Mouse (Mus musculus): ENCODE data around the gene Xlr3a. TPM values are rescaled to one million over a fixed set of nuclear protein-coding genes. Genes with fewer than 3 reads are reported as not detected.

The Xlr3a gene
- total RNA-seq, 2 experiments from 2014 or later = not detected

Other genes starting within 250 kb of the Xlr3a start
- 11.9 and 15.6 TPM in 2 replicates for gene Cetn2, start 178.7 kb downstream of the Xlr3a start, total RNA-seq (2015; ENCODE audit: low replicate concordance)
- gene Cetn2, start 178.7 kb downstream of the Xlr3a start, total RNA-seq (2017; ENCODE audit: low replicate concordance) = 19.0 and 27.2 TPM in 2 replicates
- gene Nsdhl, start 178.5 kb downstream of the Xlr3a start, total RNA-seq (2015; ENCODE audit: low replicate concordance) = 4.0 and 20.6 TPM in 2 replicates
- 4.0 and 4.8 TPM in 2 replicates for gene Nsdhl, start 178.5 kb downstream of the Xlr3a start, total RNA-seq (2017; ENCODE audit: low replicate concordance)
- not detected in 2 replicates for gene Zfp185, start 109.8 kb downstream of the Xlr3a start, total RNA-seq (2015; ENCODE audit: low replicate concordance)
- gene Zfp185, start 109.8 kb downstream of the Xlr3a start, total RNA-seq (2017; ENCODE audit: low replicate concordance) = not detected in 2 replicates
- gene Pnma5, start 60.0 kb downstream of the Xlr3a start, total RNA-seq (2015; ENCODE audit: low replicate concordance) = not detected in 2 replicates
- gene Pnma5, start 60.0 kb downstream of the Xlr3a start, total RNA-seq (2017; ENCODE audit: low replicate concordance) = not detected in 2 replicates
- gene Pnma3, start 32.3 kb downstream of the Xlr3a start, total RNA-seq (2015; ENCODE audit: low replicate concordance) = not detected in 2 replicates
- not detected in 2 replicates for gene Pnma3, start 32.3 kb downstream of the Xlr3a start, total RNA-seq (2017; ENCODE audit: low replicate concordance)
- 2.9 TPM in 1 of 2 replicates, not detected in the other for gene Xlr4a, start 14.6 kb downstream of the Xlr3a start, total RNA-seq (2015; ENCODE audit: low replicate concordance)
- 6.5 TPM in 1 of 2 replicates, not detected in the other for gene Xlr4a, start 14.6 kb downstream of the Xlr3a start, total RNA-seq (2017; ENCODE audit: low replicate concordance)
- not detected in 2 replicates for gene Gm14685, start 20.0 kb upstream of the Xlr3a start, total RNA-seq (2015; ENCODE audit: low replicate concordance)
- gene Gm14685, start 20.0 kb upstream of the Xlr3a start, total RNA-seq (2017; ENCODE audit: low replicate concordance) = not detected in 2 replicates
- not detected in 2 replicates for gene Xlr5b, start 51.7 kb upstream of the Xlr3a start, total RNA-seq (2015; ENCODE audit: low replicate concordance)
- gene Xlr5b, start 51.7 kb upstream of the Xlr3a start, total RNA-seq (2017; ENCODE audit: low replicate concordance) = not detected in 2 replicates
- gene DXBay18, start 52.4 kb upstream of the Xlr3a start, total RNA-seq (2015; ENCODE audit: low replicate concordance) = not detected in 2 replicates
- gene DXBay18, start 52.4 kb upstream of the Xlr3a start, total RNA-seq (2017; ENCODE audit: low replicate concordance) = not detected in 2 replicates
- gene Spin2d, start 79.9 kb upstream of the Xlr3a start, total RNA-seq (2015; ENCODE audit: low replicate concordance) = not detected in 2 replicates
- not detected in 2 replicates for gene Spin2d, start 79.9 kb upstream of the Xlr3a start, total RNA-seq (2017; ENCODE audit: low replicate concordance)
- 0.63 TPM in 1 of 2 replicates, not detected in the other for gene Xlr3b, start 95.1 kb upstream of the Xlr3a start, total RNA-seq (2015; ENCODE audit: low replicate concordance)
- gene Xlr3b, start 95.1 kb upstream of the Xlr3a start, total RNA-seq (2017; ENCODE audit: low replicate concordance) = not detected in 2 replicates
- gene Xlr4b, start 117.2 kb upstream of the Xlr3a start, total RNA-seq (2015; ENCODE audit: low replicate concordance) = 2.1 and 6.9 TPM in 2 replicates
- 0.77 and 2.2 TPM in 2 replicates for gene Xlr4b, start 117.2 kb upstream of the Xlr3a start, total RNA-seq (2017; ENCODE audit: low replicate concordance)
- gene F8a, start 131.2 kb upstream of the Xlr3a start, total RNA-seq (2015; ENCODE audit: low replicate concordance) = 2.5 TPM in 1 of 2 replicates, not detected in the other
- gene F8a, start 131.2 kb upstream of the Xlr3a start, total RNA-seq (2017; ENCODE audit: low replicate concordance) = 0.42 and 0.51 TPM in 2 replicates
- not detected in 2 replicates for gene Xlr4c, start 146.0 kb upstream of the Xlr3a start, total RNA-seq (2015; ENCODE audit: low replicate concordance)
- gene Xlr4c, start 146.0 kb upstream of the Xlr3a start, total RNA-seq (2017; ENCODE audit: low replicate concordance) = 0.94 and 2.9 TPM in 2 replicates
- not detected in 2 replicates for gene Xlr3c, start 168.3 kb upstream of the Xlr3a start, total RNA-seq (2015; ENCODE audit: low replicate concordance)
- not detected in 2 replicates for gene Xlr3c, start 168.3 kb upstream of the Xlr3a start, total RNA-seq (2017; ENCODE audit: low replicate concordance)
- gene Xlr5a, start 195.9 kb upstream of the Xlr3a start, total RNA-seq (2015; ENCODE audit: low replicate concordance) = not detected in 2 replicates
- gene Xlr5a, start 195.9 kb upstream of the Xlr3a start, total RNA-seq (2017; ENCODE audit: low replicate concordance) = not detected in 2 replicates
- not detected in 2 replicates for gene Xlr5c, start 195.9 kb upstream of the Xlr3a start, total RNA-seq (2015; ENCODE audit: low replicate concordance)
- not detected in 2 replicates for gene Xlr5c, start 195.9 kb upstream of the Xlr3a start, total RNA-seq (2017; ENCODE audit: low replicate concordance)
- not detected in 2 replicates for gene Gm45015, start 239.7 kb upstream of the Xlr3a start, total RNA-seq (2015; ENCODE audit: low replicate concordance)
- gene Gm45015, start 239.7 kb upstream of the Xlr3a start, total RNA-seq (2017; ENCODE audit: low replicate concordance) = not detected in 2 replicates
- 1.3 and 6.1 TPM in 2 replicates for gene Zfp275, start 245.5 kb upstream of the Xlr3a start, total RNA-seq (2015; ENCODE audit: low replicate concordance)
- 0.84 and 1.3 TPM in 2 replicates for gene Zfp275, start 245.5 kb upstream of the Xlr3a start, total RNA-seq (2017; ENCODE audit: low replicate concordance)